Mouse (Mus musculus) heart, adult 2 months (tissue): Measurements from ENCODE around the gene Zfp566. TPM values are rescaled to one million over a fixed set of nuclear protein-coding genes. Genes with fewer than 3 reads are reported as not detected.

ENCODE experiments used
- DNase-seq, 2 experiments: peaks; one replicate each; pipeline ENCODE4 v3.0.0; 2021
- H3K27ac ChIP-seq: fragments of 200-600 bp; 2 replicates; pipeline ENCODE4 v1.8.1; 2022
- H3K27me3 ChIP-seq: fragments of 200-500 bp; 2 replicates; pipeline ENCODE4 v1.6.1; 2012; ENCODE audit warnings: mild to moderate bottlenecking, low read length, inconsistent platforms, mixed read lengths; ENCODE audit not compliant: control insufficient read depth, insufficient read depth
- H3K36me3 ChIP-seq: fragments of 200-500 bp; 2 replicates; pipeline ENCODE4 v1.6.1; 2012; ENCODE audit warnings: low read length, inconsistent platforms; ENCODE audit not compliant: control insufficient read depth, insufficient read depth
- H3K4me1 ChIP-seq: fragments of 200-500 bp; 2 replicates; pipeline ENCODE4 v1.6.1; 2011; ENCODE audit warnings: low read length; ENCODE audit not compliant: control insufficient read depth, insufficient read depth
- H3K4me3 ChIP-seq: fragments of 200-600 bp; 2 replicates; pipeline ENCODE4 v1.8.1; 2022
- H3K79me2 ChIP-seq: fragments of 200-500 bp; replicated peaks from 2 replicates; pipeline ENCODE4 v1.6.1; 2012; ENCODE audit warnings: mild to moderate bottlenecking, inconsistent platforms, low read length, moderate library complexity, mixed read lengths; ENCODE audit not compliant: control insufficient read depth, insufficient read depth
- H3K9ac ChIP-seq: fragments of 200-500 bp; 2 replicates; pipeline ENCODE4 v1.6.1; 2012; ENCODE audit warnings: low read depth, mild to moderate bottlenecking, control low read depth, inconsistent platforms, low read length, mixed read lengths
- CTCF ChIP-seq: fragments of 200-600 bp; IDR thresholded peaks from 2 replicates; pipeline ENCODE4 v1.8.1; 2022; ENCODE audit warnings: antibody characterized with exemption, mild to moderate bottlenecking, moderate library complexity
- EP300 ChIP-seq: fragments of 200-500 bp; IDR thresholded peaks from 2 replicates; pipeline ENCODE4 v1.6.1; 2011; ENCODE audit warnings: low read depth, low read length, control low read depth; ENCODE audit not compliant: insufficient read depth
- POLR2A ChIP-seq: fragments of 200-500 bp; IDR thresholded peaks from 2 replicates; pipeline ENCODE4 v1.6.1; 2011; ENCODE audit warnings: mild to moderate bottlenecking, low read depth, low read length, control low read depth; ENCODE audit not compliant: insufficient read depth
- WGBS: fragments of 180-500 bp; shearing (Covaris S2); methylation state at CpG from one replicate; pipeline ENCODE4 v1.1.7; 2018; 5-methylcytosine and 5-hydroxymethylcytosine counted together
- intact Hi-C: fragments of 180-260 bp; cut with DNase I; formaldehyde crosslinking; loops from one replicate; pipeline ENCODE4 v1.15.1; 2025
- polyA plus RNA-seq: library from polyadenylated mRNA; depleted of rRNA; stranded (reverse); fragments of >200 nt; gene quantifications from 2 replicates; pipeline ENCODE4 v1.2.3, GENCODE M21; 2012
- total RNA-seq, 2 experiments: library from RNA; stranded (reverse); gene quantifications; 2 replicates each; pipeline ENCODE4 v1.2.3; 2021

Zfp566 gene
- total and polyA plus RNA-seq, 3 experiments, result 1.4 to 2.0 (median 1.7) TPM

DNA sequence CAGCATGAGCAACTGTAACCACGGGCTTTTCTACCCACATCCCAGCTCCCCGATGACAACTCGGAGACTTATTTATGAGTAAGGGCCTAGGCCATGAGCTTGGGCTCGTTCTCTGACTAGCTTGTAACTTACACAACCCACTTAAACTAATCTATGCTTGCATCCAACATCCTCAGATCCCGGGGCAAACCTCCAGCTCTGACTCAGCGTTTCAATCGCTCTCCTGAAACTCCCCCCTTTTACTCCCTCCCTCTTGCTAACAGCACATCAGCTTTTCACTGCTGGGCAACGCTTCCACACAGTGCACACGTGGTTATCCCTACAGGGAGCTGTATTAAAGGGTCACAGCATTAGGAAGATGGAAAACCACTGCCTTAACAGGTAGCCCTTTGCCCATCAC lies 3.8 kb downstream of the Zfp566 start:
- Histone ChIP-seq H3K27me3 (no peaks in the 10 kb centered on the region), H3K27ac (no peak overlapping the region), H3K4me1 (peaks cover 3% of the 10 kb centered on the region), H3K79me2 (no peaks in the 10 kb centered on the region), H3K36me3 (no peaks in the 10 kb centered on the region), H3K4me3 (no peak overlapping the region), H3K9ac (no peak overlapping the region)
- intact Hi-C loops, result loop anchor here (5.0 kb wide), 1 partner anchor 36 kb away; the partner anchor contains the start of gene Zfp382
- WGBS, result 87% methylated on average over 9 of the region's 9 CpGs
- DNase-seq, result no peak
- TF ChIP-seq EP300 (no peak), CTCF (no peak), POLR2A (no peak)

DNA sequence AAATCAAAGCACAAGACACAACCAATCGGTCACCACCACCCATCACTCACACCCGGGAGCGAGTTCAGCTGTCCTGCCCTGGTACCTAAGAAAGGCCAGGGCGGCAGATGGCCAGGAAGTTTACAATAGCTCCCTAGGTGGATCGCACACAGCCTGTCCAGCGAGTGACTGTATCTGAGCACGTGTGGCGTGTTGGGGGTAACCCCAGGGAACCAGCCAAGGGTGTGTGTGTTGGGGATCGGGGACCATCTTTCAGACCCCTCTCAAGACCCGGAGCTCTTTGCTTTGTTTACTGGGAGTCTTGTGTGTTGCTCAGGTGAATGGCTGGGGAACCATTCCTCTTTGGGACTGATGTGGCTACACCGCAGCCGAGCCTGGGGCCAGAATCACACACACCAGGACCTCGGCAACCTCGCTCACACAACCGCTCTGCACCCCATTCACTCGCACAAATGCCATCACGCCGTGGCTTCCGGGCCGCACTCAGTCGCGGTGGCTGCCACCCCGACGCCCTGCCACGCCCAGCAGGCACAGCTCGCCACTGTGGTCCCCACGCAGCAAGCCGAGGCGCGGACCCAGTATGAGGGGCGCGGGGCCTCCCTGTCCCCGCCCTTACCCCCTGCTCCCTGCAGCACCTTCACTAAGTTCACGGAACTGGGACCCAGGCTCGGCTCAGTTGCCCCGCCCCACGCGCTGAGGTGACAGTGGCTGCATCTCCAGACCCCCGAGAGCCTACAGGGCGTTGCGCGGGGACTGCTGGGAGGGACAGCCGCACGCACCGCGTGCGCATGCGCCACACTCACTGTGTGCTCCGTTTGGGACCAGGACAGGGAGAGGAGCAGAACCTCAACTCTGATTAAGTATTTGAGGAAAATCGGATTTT lies 17.9 kb downstream of the Zfp566 start, which contains the start of gene Zfp82:
Zfp82 (minus strand) TSS at position 755 of the 883 bp plus-strand sequence.
- intact Hi-C loops, result loop anchor here (2.0 kb wide), 1 partner anchor 16 kb away; no protein-coding TSS in a partner anchor
- DNase-seq, result peak; percentile 88 to 90
- H3K27me3 ChIP-seq, result no peaks in the 10 kb centered on the region
- peak within 1 kb of the TSS; percentile 58 for H3K27ac ChIP-seq
- H3K4me1 ChIP-seq, result peaks cover 2% of the 10 kb centered on the region; the same call in 1 of the 2 replicates
- no peak for TF ChIP-seq CTCF
- no peak for TF ChIP-seq EP300
- TF ChIP-seq POLR2A, result peak; percentile 79
- peak within 1 kb of the TSS; percentile 91 for H3K9ac ChIP-seq
- no peaks in the 10 kb centered on the region for H3K36me3 ChIP-seq
- no peaks in the 10 kb centered on the region for H3K79me2 ChIP-seq
- under 1% methylated on average over 50 of the region's 50 CpGs for WGBS
- H3K4me3 ChIP-seq, result peak within 1 kb of the TSS; percentile 78

DNA sequence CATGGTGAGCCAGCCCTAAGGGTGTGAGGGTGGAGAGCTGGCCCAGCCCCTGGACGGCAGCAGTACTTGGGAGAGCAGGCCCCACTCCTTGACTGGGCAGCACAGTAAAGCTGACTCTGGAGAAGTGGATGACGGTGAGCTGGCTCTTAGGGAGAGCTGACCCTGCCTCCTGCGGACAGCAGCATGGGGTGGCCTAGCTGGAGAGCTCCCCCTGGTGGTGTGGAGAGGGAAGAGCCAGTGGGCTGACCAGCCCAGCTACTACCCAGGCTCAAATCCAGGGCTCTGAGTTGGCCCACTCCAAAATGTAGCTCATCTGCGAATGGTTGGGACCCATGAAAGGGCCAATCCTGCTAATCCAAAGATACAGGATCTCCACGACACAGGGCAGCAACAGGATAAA lies 25.7 kb downstream of the Zfp566 start:
- WGBS, result 84% methylated on average over 5 of the region's 5 CpGs
- no peaks in the 10 kb centered on the region for H3K4me1 ChIP-seq
- no peak overlapping the region for H3K4me3 ChIP-seq
- H3K9ac ChIP-seq, result no peak overlapping the region
- H3K27me3 ChIP-seq, result no peaks in the 10 kb centered on the region
- no peaks in the 10 kb centered on the region for H3K36me3 ChIP-seq
- DNase-seq, result no peak
- no peak overlapping the region for H3K27ac ChIP-seq
- TF ChIP-seq POLR2A (no peak), CTCF (peak; percentile 47)
- intact Hi-C loops, result no loop called here
- no peaks in the 10 kb centered on the region for H3K79me2 ChIP-seq

DNA sequence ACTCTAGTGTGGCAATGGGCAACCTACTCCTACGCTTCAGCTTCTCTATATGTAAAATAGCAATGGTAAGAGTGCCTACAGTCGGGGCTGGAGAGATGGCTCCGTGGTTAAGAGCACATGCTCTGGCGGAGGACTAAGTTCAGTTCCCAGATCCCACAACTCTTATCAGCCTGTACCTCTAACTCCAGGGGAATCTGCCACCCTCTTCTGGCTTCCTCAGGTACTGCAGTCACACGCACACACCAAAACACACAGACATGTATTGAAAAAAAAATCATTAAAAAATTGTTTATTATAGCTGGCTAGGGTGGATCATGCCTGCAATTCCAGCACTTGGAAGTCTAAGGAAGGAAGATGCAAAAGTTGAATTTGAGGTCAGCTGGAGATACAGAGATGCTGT lies 27.8 kb downstream of the Zfp566 start:
- TF ChIP-seq CTCF, result peak; percentile 53
- TF ChIP-seq POLR2A, result no peak
- H3K36me3 ChIP-seq, result no peaks in the 10 kb centered on the region
- WGBS, result 88% methylated on average over 5 of the region's 5 CpGs

DNA sequence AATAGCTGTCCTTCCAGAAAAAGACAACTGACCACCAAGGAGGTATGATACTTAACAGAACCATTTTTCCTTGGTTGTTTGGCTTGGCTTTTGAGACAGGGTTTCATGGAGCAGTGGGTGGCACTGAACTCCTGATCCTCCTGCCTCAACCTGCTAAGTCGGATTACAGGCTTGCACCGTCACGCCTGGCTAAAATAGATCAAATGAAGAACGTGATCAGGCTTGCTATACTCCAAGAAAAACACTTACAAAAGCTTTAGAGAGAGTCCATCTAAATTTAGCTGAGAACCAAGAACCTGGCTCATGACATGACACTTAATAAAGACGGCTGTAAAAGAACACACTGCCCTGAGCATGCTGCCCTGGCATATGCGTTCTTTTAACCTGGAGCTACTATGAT lies 30.0 kb downstream of the Zfp566 start:
- no peaks in the 10 kb centered on the region for H3K79me2 ChIP-seq
- no peaks in the 10 kb centered on the region for H3K4me1 ChIP-seq
- TF ChIP-seq EP300, result no peak
- no peak for TF ChIP-seq POLR2A
- no peak for TF ChIP-seq CTCF
- WGBS, result 69% methylated on average over 6 of the region's 6 CpGs
- H3K27ac ChIP-seq, result peak overlapping the region; percentile 48
- H3K4me3 ChIP-seq, result no peak overlapping the region
- no peaks in the 10 kb centered on the region for H3K27me3 ChIP-seq
- no peak overlapping the region for H3K9ac ChIP-seq
- intact Hi-C loops, result no loop called here
- DNase-seq, result no peak
- H3K36me3 ChIP-seq, result no peaks in the 10 kb centered on the region

More for the DNA sequence above, 27.8 kb downstream of the Zfp566 start:
- intact Hi-C loops, result no loop called here
- Histone ChIP-seq H3K4me1 (no peaks in the 10 kb centered on the region), H3K79me2 (no peaks in the 10 kb centered on the region), H3K27me3 (no peaks in the 10 kb centered on the region), H3K9ac (no peak overlapping the region), H3K27ac (no peak overlapping the region), H3K4me3 (no peak overlapping the region)
- no peak for DNase-seq

DNA sequence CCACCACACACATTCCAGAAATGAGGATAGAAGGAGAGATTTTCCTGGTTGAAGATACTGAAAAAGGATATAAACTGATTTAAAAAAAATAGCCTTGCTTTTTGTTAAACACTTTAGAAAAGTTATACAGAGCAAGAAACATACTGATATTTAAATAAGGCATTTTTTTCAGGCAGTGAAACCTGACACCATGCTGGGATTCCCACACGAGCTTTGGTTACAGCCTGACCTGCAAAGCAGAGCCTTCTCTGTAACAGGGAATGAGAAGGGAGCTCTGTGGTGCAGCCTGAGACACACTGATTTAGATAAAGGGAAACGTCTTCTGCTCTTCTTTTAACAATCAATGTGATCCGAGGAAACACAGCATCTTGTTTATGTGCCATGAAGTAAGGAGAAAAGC lies 36.7 kb downstream of the Zfp566 start:
- H3K79me2 ChIP-seq, result no peaks in the 10 kb centered on the region
- no peak overlapping the region for H3K4me3 ChIP-seq
- no peaks in the 10 kb centered on the region for H3K27me3 ChIP-seq
- no peaks in the 10 kb centered on the region for H3K36me3 ChIP-seq
- intact Hi-C loops, result loop anchor here (5.0 kb wide), 1 partner anchor 146 kb away; the partner anchor contains the start of genes Zfp27 and Zfp383
- DNase-seq, result no peak
- no peak overlapping the region for H3K27ac ChIP-seq
- H3K4me1 ChIP-seq, result peaks cover 3% of the 10 kb centered on the region; the same call in 1 of the 2 replicates
- no peak overlapping the region for H3K9ac ChIP-seq
- 13% methylated on average over 3 of the region's 3 CpGs for WGBS
- TF ChIP-seq POLR2A (no peak), CTCF (no peak), EP300 (no peak)
